Mouse (Mus musculus) cerebral cortex, adult 2 months (tissue): ENCODE measurements around the gene Arvcf.

Experiments
- WGBS: fragments of 180-500 bp; shearing (Covaris S2); methylation state at CpG from one replicate; pipeline ENCODE4 v1.1.7; 2018; 5-methylcytosine and 5-hydroxymethylcytosine counted together

The Arvcf gene

DNA sequence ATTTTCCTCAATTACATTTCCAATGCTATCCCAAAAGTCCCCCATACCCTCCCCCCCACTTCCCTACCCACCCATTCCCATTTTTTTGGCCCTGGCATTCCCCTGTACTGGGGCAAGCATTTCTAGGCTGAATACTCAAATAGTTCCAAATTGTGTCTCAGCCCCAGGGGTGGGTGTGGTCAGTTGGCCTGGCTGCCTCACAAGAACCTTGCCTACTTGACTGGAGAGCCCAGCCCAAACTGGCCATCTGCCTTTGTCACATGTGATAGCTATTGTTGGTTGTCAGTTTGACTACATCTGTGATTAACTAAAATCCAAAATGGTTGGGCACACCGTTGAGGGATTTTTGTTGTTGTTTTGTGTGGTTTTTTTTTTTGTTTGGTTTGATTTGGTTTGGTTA lies 9.0 kb downstream of the Arvcf start:
- 51% methylated on average over 1 of the region's 1 CpGs for WGBS

- WGBS: 87% methylated on average over 6 of the region's 6 CpGs
Measured at GRCm38 (mm10) chr16:18357977-18358376, 10.0 kb downstream of the Arvcf start.

DNA sequence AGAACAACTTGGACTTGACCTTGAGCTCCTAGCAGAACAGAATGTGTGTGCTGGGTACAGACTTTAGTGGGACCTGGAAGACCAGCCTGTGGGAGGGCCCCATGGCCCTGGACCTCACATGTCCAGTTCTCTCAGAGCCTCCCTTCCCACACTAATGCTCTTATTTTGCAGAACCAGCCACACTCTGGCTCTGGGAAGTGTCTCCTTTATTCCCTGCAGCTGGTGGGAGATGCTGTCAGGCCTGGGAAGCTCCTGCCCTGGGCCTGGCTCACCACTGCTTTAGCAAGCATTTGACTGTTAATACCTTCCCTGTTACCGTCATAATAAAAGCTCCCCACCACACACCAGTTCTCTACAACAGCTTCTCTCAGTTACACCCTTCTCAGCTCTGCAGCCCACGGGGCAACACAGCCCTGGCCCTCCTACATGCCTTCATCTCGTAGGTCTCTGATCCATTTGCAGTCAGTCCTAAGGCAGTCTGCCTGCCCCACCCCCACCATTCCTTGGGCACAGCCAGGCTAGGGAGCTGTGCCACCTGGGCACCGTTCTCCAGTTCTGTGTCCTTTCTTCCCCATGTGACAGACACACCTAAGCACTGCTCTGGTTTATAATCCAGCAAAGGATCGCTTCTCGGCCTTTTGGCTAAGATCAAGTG lies 12.3 kb downstream of the Arvcf start:
- WGBS: 67% methylated on average over 6 of the region's 6 CpGs

- WGBS: 84% methylated on average over 8 of the region's 8 CpGs
Measured at GRCm38 (mm10) chr16:18362948-18363347, 15.0 kb downstream of the Arvcf start.

DNA sequence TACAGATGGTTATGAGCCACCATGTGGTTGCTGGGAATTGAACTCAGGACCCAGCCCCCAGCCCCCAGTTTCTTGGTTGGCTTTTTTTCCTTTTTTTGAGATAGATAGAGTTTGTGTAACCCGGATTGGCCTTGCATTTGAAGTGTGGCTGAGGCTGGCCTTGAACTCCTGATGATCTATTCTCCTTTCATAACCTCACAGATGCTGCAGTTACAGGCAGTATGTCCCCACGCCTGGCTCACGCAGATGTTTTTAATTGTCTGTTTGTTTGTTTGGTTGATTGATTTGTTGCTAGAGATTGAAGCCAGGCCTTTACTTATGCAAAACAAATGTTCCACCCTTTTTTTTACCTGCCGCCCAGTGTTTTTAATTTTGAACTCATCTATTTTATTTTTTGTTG lies 18.9 kb downstream of the Arvcf start:
- WGBS: 92% methylated on average over 4 of the region's 4 CpGs

DNA sequence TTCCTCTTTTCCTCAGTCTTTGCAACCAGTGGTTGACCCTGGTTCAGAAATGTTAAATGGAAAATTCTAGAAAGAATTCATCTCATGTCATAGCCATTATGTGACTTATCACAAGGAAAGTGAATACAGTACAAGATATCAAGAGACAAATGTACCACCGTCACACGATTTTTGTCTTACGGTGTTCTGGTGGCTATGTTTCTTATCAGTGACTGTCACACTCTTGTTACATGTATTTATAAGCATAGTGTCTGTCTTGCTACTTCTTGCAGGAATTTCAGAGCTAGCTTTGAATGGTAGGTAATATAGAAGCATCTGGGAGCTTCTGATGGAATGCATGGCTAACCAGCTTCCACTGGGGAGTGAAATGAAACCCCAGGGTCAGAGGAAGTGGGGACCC lies 22.2 kb downstream of the Arvcf start:
- 93% methylated on average over 3 of the region's 3 CpGs for WGBS

- WGBS: 98% methylated on average over 4 of the region's 4 CpGs
Measured at GRCm38 (mm10) chr16:18373632-18374031, 25.6 kb downstream of the Arvcf start.

DNA sequence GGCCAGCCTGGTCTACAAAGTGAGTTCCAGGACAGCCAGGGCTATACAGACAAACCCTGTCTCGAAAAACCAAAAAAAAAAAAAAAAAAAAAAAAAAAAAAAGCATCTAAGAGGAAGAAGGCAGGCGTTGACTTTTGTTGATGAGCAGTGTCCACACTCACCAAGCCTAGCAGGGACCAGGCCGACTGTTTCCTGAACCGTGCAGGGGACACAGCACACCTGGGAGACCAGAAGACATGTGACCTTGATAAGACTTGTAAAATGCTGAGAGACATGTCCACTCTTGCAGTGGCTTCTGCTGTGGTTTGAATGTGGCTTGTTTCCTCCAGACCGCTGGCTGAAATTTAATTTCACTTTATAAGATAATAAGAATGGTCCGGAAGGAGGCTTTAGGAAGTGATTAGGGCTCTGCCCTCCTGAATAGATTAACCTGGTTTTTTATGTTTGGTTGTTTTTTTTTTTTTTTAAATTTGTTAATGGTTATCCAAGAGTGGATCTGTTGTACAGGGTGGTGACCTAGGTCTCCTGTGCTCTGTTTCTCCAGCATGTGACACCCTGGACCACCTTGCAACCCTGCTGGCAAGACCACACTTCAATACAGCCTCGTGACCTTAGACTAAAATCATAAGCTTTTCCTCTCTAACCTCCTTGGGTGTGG lies 28.4 kb downstream of the Arvcf start:
- WGBS: 89% methylated on average over 7 of the region's 7 CpGs

- 68% methylated on average over 3 of the region's 3 CpGs for WGBS
Measured at GRCm38 (mm10) chr16:18377203-18377602, 29.2 kb downstream of the Arvcf start.

DNA sequence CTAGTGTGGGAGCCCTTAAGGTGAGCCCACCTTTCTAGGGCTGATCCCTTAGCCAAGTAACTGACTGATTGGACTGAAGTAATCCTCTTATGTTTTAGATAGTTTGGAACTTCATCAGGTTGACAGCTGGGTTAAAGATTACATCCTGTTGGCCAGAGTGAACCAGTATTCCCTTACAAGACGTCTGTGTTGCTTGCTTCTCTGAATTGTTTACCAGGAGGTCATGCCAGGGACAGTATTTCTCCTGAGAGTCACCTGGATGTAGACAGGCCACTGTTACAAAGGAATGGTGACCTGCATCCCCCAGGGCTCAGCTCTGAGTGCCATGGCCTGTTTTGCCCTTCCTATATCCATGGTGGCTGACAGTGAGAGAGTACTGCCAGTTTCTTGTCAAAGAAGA lies 30.5 kb downstream of the Arvcf start:
- 80% methylated on average over 1 of the region's 1 CpGs for WGBS

DNA sequence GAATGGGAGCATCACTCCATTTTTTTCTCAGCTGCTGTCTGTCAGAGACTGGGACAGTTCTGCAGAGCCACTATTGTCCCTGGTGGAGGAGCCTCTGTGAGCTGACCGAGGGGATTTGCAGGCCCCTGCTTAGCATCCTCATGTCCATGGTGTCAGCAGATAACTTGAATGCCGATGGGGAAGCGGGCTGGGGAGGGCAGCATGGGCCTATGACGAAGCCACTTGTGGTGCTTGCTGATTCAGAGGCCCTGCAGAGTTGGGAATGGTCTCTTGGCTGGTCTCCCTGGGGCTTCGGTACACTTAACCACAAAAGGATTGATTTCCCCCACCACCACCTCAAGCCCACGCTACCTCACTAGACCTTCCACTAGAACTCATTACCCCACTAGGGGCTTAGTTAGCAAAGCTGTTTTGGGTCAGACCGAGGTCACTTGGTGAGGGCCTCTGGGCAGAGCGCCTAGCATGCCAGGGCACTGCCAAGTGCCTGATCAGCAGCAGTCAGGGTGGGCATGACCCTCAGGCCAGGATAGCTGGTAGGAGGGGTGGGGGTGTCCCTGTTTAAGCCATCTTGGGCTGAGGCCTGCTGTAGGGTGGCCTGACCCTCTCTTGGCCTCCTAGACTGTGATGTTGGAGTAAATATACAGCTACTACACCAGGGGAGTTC lies 31.5 kb downstream of the Arvcf start:
- 73% methylated on average over 8 of the region's 8 CpGs for WGBS

DNA sequence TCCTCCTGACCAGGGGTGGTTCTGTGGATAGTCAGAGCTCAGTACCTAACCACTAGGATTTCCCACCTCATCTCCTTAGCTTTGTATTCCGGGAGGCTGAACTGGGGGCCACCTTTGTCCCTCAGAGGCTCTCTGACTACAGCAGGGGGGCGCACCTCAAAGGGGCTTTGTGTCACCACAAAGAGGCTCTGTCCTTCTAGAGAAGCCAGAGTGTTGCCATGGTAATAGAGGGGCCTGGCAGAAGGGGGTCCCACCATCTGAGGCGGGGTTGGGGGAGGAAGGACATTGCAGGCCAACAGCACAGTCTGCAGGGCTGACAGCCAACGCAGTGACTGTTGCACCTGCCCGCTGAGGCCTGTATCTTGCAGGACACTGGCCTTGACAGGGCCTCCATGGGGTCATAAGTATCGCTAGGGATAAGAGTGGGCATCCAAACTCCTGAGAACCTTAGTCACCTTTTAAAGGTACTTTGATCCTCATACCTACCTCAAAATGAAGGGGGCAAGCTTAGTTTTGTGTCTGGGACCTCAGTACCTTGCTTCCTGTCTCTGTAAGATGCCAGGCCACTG lies 32.6 kb downstream of the Arvcf start:
- 58% methylated on average over 6 of the region's 6 CpGs for WGBS

GRCm38 (mm10) chr16:18381621-18382258 lies 33.8 kb downstream of the Arvcf start:
- 51% methylated on average over 6 of the region's 6 CpGs for WGBS

- WGBS: 72% methylated on average over 9 of the region's 9 CpGs
Measured at GRCm38 (mm10) chr16:18383045-18383726, 35.2 kb downstream of the Arvcf start.

DNA sequence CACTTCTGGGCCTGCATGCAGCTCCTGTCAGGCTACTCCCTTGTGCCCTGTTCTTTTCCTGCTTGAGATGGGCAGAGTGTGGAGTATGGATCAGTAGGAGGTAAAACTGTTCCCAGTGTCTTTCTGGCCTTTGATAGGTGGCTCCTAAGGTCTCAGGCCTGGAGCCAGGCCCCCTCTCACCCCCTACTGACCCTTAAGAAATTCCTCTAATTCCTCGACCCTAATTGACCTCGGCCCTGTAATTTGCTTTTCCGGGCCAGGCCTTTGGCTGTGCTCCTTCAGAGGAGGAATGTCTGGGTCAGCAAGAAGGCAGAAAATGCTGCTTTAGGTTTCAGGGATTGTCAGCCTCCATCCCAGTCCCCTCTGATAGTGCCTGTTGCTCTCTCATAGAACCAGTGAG lies 35.8 kb downstream of the Arvcf start:
- 50% methylated on average over 3 of the region's 3 CpGs for WGBS

- WGBS: 52% methylated on average over 7 of the region's 7 CpGs
Measured at GRCm38 (mm10) chr16:18384211-18384610, 36.2 kb downstream of the Arvcf start.

DNA sequence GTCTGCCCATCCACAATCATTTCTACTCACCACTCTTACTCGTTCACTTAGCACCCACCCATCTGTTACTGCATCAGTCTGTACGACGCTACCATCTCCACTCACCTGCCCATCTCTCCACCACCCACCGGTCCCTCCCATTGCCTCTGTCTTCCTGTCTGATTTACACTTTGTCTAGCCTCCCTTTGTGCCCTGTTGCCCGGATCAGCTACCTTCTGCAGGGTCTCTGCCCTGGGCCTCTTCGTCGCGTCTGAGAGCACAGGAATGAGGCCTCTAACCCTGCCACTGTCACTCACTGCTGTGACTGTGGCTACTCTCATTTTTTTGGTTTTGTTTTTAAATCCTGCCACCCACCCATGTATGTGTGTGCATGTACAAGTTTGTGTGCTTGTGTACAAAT lies 36.7 kb downstream of the Arvcf start:
- WGBS: 85% methylated on average over 8 of the region's 8 CpGs

DNA sequence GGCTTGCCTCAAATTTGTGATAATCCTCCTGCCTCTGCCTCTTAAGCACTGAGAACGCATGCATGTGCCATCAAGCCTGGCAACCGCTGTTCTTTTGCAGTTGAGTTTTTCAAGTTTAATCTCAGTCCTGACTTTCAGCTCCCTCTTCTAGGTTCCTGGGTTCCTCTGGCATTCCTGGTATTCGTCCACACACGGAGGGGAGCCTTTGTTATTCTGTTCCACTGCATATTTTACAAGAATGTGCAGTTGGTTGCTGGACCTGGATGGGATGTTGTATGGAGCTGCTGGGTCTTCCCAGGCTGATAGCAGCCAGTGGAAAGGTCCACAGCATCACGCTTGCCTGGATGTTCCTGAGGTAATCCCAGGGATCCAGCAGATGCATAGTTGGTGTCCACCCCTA lies 37.4 kb downstream of the Arvcf start:
- WGBS: 82% methylated on average over 5 of the region's 5 CpGs

DNA sequence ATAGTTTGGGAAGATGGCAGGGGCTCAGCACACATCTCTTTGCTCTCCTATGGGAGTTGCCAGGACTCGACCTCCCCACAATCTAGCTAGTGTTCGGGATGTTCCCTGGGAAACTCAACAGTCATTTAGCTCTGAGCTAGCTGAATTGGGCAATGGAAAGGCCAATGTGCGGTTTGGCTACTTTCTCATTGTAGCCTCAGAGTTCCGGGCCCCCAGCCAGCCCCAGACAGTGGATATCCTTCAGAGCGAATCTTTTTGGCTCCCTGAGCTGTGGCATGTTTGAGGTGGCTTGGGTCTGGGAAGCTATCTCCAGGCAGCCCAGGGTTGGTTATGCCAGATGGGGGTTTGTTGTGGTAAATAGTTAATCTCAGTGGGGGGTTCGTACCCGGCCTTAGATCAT lies 38.5 kb downstream of the Arvcf start:
- 65% methylated on average over 7 of the region's 7 CpGs for WGBS

DNA sequence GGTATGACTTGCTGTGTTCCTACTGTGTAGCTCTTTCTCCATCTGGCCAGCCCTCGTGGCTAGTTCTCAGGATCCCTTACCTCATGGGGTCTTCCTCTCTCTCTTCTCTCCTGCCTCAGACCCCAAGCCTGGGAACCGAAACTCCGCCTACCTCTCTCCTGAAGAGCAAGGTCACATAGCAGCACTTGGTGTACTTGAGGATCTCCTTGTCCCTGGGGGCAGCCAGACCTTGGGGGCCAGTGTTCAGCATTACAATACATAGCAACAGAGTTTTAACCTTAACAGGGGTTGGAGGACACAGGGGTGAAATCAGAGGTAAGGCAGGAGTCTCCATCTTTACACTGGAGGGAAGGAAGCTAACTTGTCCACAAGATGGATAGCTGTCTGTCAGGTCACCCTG lies 39.0 kb downstream of the Arvcf start:
- WGBS: 82% methylated on average over 3 of the region's 3 CpGs

- WGBS: 47% methylated on average over 7 of the region's 7 CpGs
Measured at GRCm38 (mm10) chr16:18387704-18388582, 40.0 kb downstream of the Arvcf start.
